Mouse (Mus musculus): ENCODE results near the gene Esrrg. TPM values are rescaled to one million over a fixed set of nuclear protein-coding genes. Genes with fewer than 3 reads are reported as not detected.

Gene Esrrg
- polyA plus RNA-seq, 1 experiment from 2014 or later: 8.1 TPM

GRCm38 (mm10) chr1:187725351-187725750, 116.8 kb downstream of the Esrrg start:
- H3K4me2 ChIP-seq (replicated peaks): no peak overlapping the region
- no peak overlapping the region for H3K27ac ChIP-seq (replicated peaks)
- no peak overlapping the region for H3K4me3 ChIP-seq
- ATAC-seq (ENCODE audit: low FRiP score, low read depth): no peak
- 95% methylated on average over 1 of the region's 1 CpGs for WGBS
- no peak overlapping the region for H3K9ac ChIP-seq (replicated peaks)
- H3K36me3 ChIP-seq: no peaks in the 10 kb centered on the region
- peaks cover 2% of the 10 kb centered on the region; the same call in 1 of the 2 replicates for H3K4me1 ChIP-seq
- no peaks in the 10 kb centered on the region for H3K9me3 ChIP-seq
- H3K27me3 ChIP-seq: no peaks in the 10 kb centered on the region

GRCm38 (mm10) chr1:187731171-187731570, 122.6 kb downstream of the Esrrg start:
- H3K27ac ChIP-seq (replicated peaks): no peak overlapping the region

GRCm38 (mm10) chr1:187736507-187736906, 127.9 kb downstream of the Esrrg start:
- Histone ChIP-seq H3K9me3 (no peaks in the 10 kb centered on the region), H3K27ac (replicated peaks) (no peak overlapping the region), H3K9ac (replicated peaks) (no peak overlapping the region), H3K36me3 (no peaks in the 10 kb centered on the region), H3K27me3 (no peaks in the 10 kb centered on the region; the same call in 1 of the 2 replicates), H3K4me1 (0 out of 2 replicates have a peak, but pooled peaks cover 4% of the 10 kb centered on the region), H3K4me2 (replicated peaks) (no peak overlapping the region), H3K4me3 (no peak overlapping the region)
- 55% methylated on average over 14 of the region's 14 CpGs for WGBS
- ATAC-seq (ENCODE audit: low FRiP score, low read depth): no peak

More at GRCm38 (mm10) chr1:187731171-187731570, 122.6 kb downstream of the Esrrg start:
- no peaks in the 10 kb centered on the region for H3K9me3 ChIP-seq
- no peak overlapping the region for H3K4me2 ChIP-seq (replicated peaks)
- no peaks in the 10 kb centered on the region for H3K36me3 ChIP-seq
- H3K4me1 ChIP-seq: no peaks in the 10 kb centered on the region
- no peak overlapping the region for H3K9ac ChIP-seq (replicated peaks)
- H3K4me3 ChIP-seq: no peak overlapping the region
- WGBS: 92% methylated on average over 4 of the region's 4 CpGs
- no peaks in the 10 kb centered on the region; the same call in 1 of the 2 replicates for H3K27me3 ChIP-seq
- ATAC-seq (ENCODE audit: low FRiP score, low read depth): no peak

GRCm38 (mm10) chr1:187737296-187737695, 128.7 kb downstream of the Esrrg start:
- no peak overlapping the region for H3K27ac ChIP-seq (replicated peaks)
- WGBS: 98% methylated on average over 7 of the region's 7 CpGs
- H3K4me1 ChIP-seq: 0 out of 2 replicates have a peak, but pooled peaks cover 4% of the 10 kb centered on the region
- H3K4me2 ChIP-seq (replicated peaks): no peak overlapping the region
- no peak for ATAC-seq (ENCODE audit: low FRiP score, low read depth)
- no peaks in the 10 kb centered on the region for H3K36me3 ChIP-seq
- no peak overlapping the region for H3K4me3 ChIP-seq
- no peaks in the 10 kb centered on the region for H3K9me3 ChIP-seq
- no peaks in the 10 kb centered on the region; the same call in 1 of the 2 replicates for H3K27me3 ChIP-seq
- no peak overlapping the region for H3K9ac ChIP-seq (replicated peaks)

- 0 out of 2 replicates have a peak, but pooled peaks cover 4% of the 10 kb centered on the region for H3K4me1 ChIP-seq
- ATAC-seq (ENCODE audit: low FRiP score, low read depth): no peak
- no peaks in the 10 kb centered on the region for H3K36me3 ChIP-seq
- no peak overlapping the region for H3K4me3 ChIP-seq
- no peaks in the 10 kb centered on the region for H3K9me3 ChIP-seq
- H3K4me2 ChIP-seq (replicated peaks): no peak overlapping the region
- no peak overlapping the region for H3K9ac ChIP-seq (replicated peaks)
- 90% methylated on average over 12 of the region's 12 CpGs for WGBS
- no peaks in the 10 kb centered on the region for H3K27me3 ChIP-seq
- H3K27ac ChIP-seq (replicated peaks): no peak overlapping the region
Measured at GRCm38 (mm10) chr1:187740531-187740930, 131.9 kb downstream of the Esrrg start.

GRCm38 (mm10) chr1:187741306-187741705, 132.7 kb downstream of the Esrrg start:
- Histone ChIP-seq H3K9me3 (no peaks in the 10 kb centered on the region), H3K4me3 (no peak overlapping the region), H3K4me2 (replicated peaks) (no peak overlapping the region), H3K27me3 (no peaks in the 10 kb centered on the region), H3K4me1 (0 out of 2 replicates have a peak, but pooled peaks cover 4% of the 10 kb centered on the region), H3K27ac (replicated peaks) (no peak overlapping the region), H3K36me3 (no peaks in the 10 kb centered on the region), H3K9ac (replicated peaks) (no peak overlapping the region)
- ATAC-seq (ENCODE audit: low FRiP score, low read depth): no peak
- 92% methylated on average over 7 of the region's 7 CpGs for WGBS

GRCm38 (mm10) chr1:187742071-187742470, 133.5 kb downstream of the Esrrg start:
- H3K36me3 ChIP-seq: no peaks in the 10 kb centered on the region
- H3K9ac ChIP-seq (replicated peaks): no peak overlapping the region
- WGBS: 72% methylated on average over 8 of the region's 8 CpGs
- H3K9me3 ChIP-seq: no peaks in the 10 kb centered on the region
- H3K4me3 ChIP-seq: no peak overlapping the region
- no peaks in the 10 kb centered on the region for H3K4me1 ChIP-seq
- no peaks in the 10 kb centered on the region for H3K27me3 ChIP-seq
- no peak overlapping the region for H3K27ac ChIP-seq (replicated peaks)
- no peak overlapping the region for H3K4me2 ChIP-seq (replicated peaks)
- ATAC-seq (ENCODE audit: low FRiP score, low read depth): no peak

- H3K9ac ChIP-seq (replicated peaks): no peak overlapping the region
- no peak overlapping the region for H3K4me3 ChIP-seq
- no peaks in the 10 kb centered on the region for H3K36me3 ChIP-seq
- H3K4me2 ChIP-seq (replicated peaks): no peak overlapping the region
- H3K27ac ChIP-seq (replicated peaks): no peak overlapping the region
- ATAC-seq (ENCODE audit: low FRiP score, low read depth): no peak
- H3K9me3 ChIP-seq: no peaks in the 10 kb centered on the region
- no peaks in the 10 kb centered on the region for H3K27me3 ChIP-seq
- 89% methylated on average over 3 of the region's 3 CpGs for WGBS
- no peaks in the 10 kb centered on the region for H3K4me1 ChIP-seq
Measured at GRCm38 (mm10) chr1:187749294-187749693, 140.7 kb downstream of the Esrrg start.

- Histone ChIP-seq H3K9me3 (no peaks in the 10 kb centered on the region), H3K4me3 (no peak overlapping the region), H3K4me2 (replicated peaks) (no peak overlapping the region), H3K9ac (replicated peaks) (no peak overlapping the region), H3K27ac (replicated peaks) (no peak overlapping the region), H3K27me3 (no peaks in the 10 kb centered on the region), H3K4me1 (no peaks in the 10 kb centered on the region), H3K36me3 (no peaks in the 10 kb centered on the region)
- no peak for ATAC-seq (ENCODE audit: low FRiP score, low read depth)
- WGBS: 63% methylated on average over 5 of the region's 5 CpGs
Measured at GRCm38 (mm10) chr1:187749931-187750330, 141.3 kb downstream of the Esrrg start.

GRCm38 (mm10) chr1:187755528-187755927, 146.9 kb downstream of the Esrrg start:
- Histone ChIP-seq H3K9ac (replicated peaks) (no peak overlapping the region), H3K27me3 (no peaks in the 10 kb centered on the region; the same call in 1 of the 2 replicates), H3K9me3 (no peaks in the 10 kb centered on the region), H3K27ac (replicated peaks) (no peak overlapping the region), H3K4me1 (no peaks in the 10 kb centered on the region), H3K36me3 (no peaks in the 10 kb centered on the region), H3K4me2 (replicated peaks) (no peak overlapping the region), H3K4me3 (no peak overlapping the region)
- no peak for ATAC-seq (ENCODE audit: low FRiP score, low read depth)
- WGBS: 88% methylated on average over 13 of the region's 13 CpGs

GRCm38 (mm10) chr1:187757981-187758380, 149.4 kb downstream of the Esrrg start:
- 0 out of 2 replicates have a peak, but pooled peaks cover 4% of the 10 kb centered on the region for H3K4me1 ChIP-seq
- no peak overlapping the region for H3K4me2 ChIP-seq (replicated peaks)
- no peak overlapping the region for H3K9ac ChIP-seq (replicated peaks)
- no peaks in the 10 kb centered on the region; the same call in 1 of the 2 replicates for H3K27me3 ChIP-seq
- 63% methylated on average over 1 of the region's 1 CpGs for WGBS
- H3K27ac ChIP-seq (replicated peaks): no peak overlapping the region
- ATAC-seq (ENCODE audit: low FRiP score, low read depth): no peak
- no peaks in the 10 kb centered on the region for H3K9me3 ChIP-seq
- H3K36me3 ChIP-seq: no peaks in the 10 kb centered on the region
- no peak overlapping the region for H3K4me3 ChIP-seq

- 45% methylated on average over 3 of the region's 3 CpGs for WGBS
- H3K27ac ChIP-seq (replicated peaks): no peak overlapping the region
- H3K4me2 ChIP-seq (replicated peaks): no peak overlapping the region
- no peak overlapping the region for H3K4me3 ChIP-seq
- ATAC-seq (ENCODE audit: low FRiP score, low read depth): no peak
- H3K4me1 ChIP-seq: 0 out of 2 replicates have a peak, but pooled peaks cover 6% of the 10 kb centered on the region
- no peaks in the 10 kb centered on the region for H3K9me3 ChIP-seq
- no peak overlapping the region for H3K9ac ChIP-seq (replicated peaks)
- H3K36me3 ChIP-seq: no peaks in the 10 kb centered on the region
- no peaks in the 10 kb centered on the region; the same call in 1 of the 2 replicates for H3K27me3 ChIP-seq
Measured at GRCm38 (mm10) chr1:187758546-187758945, 150.0 kb downstream of the Esrrg start.

- no peak overlapping the region for H3K9ac ChIP-seq (replicated peaks)
- no peaks in the 10 kb centered on the region; the same call in 1 of the 2 replicates for H3K27me3 ChIP-seq
- no peak overlapping the region for H3K4me3 ChIP-seq
- 85% methylated on average over 3 of the region's 3 CpGs for WGBS
- ATAC-seq (ENCODE audit: low FRiP score, low read depth): no peak
- H3K9me3 ChIP-seq: no peaks in the 10 kb centered on the region
- H3K4me1 ChIP-seq: 0 out of 2 replicates have a peak, but pooled peaks cover 6% of the 10 kb centered on the region
- H3K36me3 ChIP-seq: no peaks in the 10 kb centered on the region
- no peak overlapping the region for H3K4me2 ChIP-seq (replicated peaks)
- no peak overlapping the region for H3K27ac ChIP-seq (replicated peaks)
Measured at GRCm38 (mm10) chr1:187759536-187759935, 150.9 kb downstream of the Esrrg start.

All from midbrain, embryonic 12.5 days (tissue).